Mouse (Mus musculus): ENCODE data around the gene Ddx39b. TPM values are rescaled to one million over a fixed set of nuclear protein-coding genes. Genes with fewer than 3 reads are reported as not detected.

Gene Ddx39b
- polyA plus RNA-seq, 1 experiment from 2014 or later, result 339 TPM

GRCm38 (mm10) chr17:35247144-35247543 lies 5.6 kb downstream of the Ddx39b start:
- H3K9ac ChIP-seq (ENCODE audit: low read depth, low read length), result no peak overlapping the region
- H3K27ac ChIP-seq (ENCODE audit: low read length), result no peak overlapping the region
- no peaks in the 10 kb centered on the region for H3K9me3 ChIP-seq (replicated peaks; ENCODE audit: control insufficient read depth, low read length, poor library complexity, severe bottlenecking)
- peaks cover 23% of the 10 kb centered on the region for H3K4me1 ChIP-seq (ENCODE audit: control insufficient read depth, insufficient read depth, low read length)
- WGBS, result 84% methylated on average over 7 of the region's 7 CpGs
- no peak overlapping the region for H3K4me3 ChIP-seq (ENCODE audit: low read depth, low read length)
- peaks cover 57% of the 10 kb centered on the region for H3K36me3 ChIP-seq (ENCODE audit: control insufficient read depth, insufficient read depth, low read length)
- no peak overlapping the region for H3K4me2 ChIP-seq (ENCODE audit: low read length)
- no peaks in the 10 kb centered on the region for H3K27me3 ChIP-seq (ENCODE audit: control insufficient read depth, insufficient read depth, low read depth, low read length)
- no peak for ATAC-seq

- H3K4me1 ChIP-seq (ENCODE audit: control insufficient read depth, insufficient read depth, low read length), result peaks cover 17% of the 10 kb centered on the region
- peaks cover 71% of the 10 kb centered on the region for H3K36me3 ChIP-seq (ENCODE audit: control insufficient read depth, insufficient read depth, low read length)
- no peak overlapping the region for H3K4me3 ChIP-seq (ENCODE audit: low read depth, low read length)
- no peaks in the 10 kb centered on the region for H3K27me3 ChIP-seq (ENCODE audit: control insufficient read depth, insufficient read depth, low read depth, low read length)
- no peak for ATAC-seq
- H3K27ac ChIP-seq (ENCODE audit: low read length), result no peak overlapping the region
- no peak overlapping the region for H3K9ac ChIP-seq (ENCODE audit: low read depth, low read length)
- 90% methylated on average over 14 of the region's 14 CpGs for WGBS
- H3K9me3 ChIP-seq (replicated peaks; ENCODE audit: control insufficient read depth, low read length, poor library complexity, severe bottlenecking), result no peaks in the 10 kb centered on the region
- H3K4me2 ChIP-seq (ENCODE audit: low read length), result no peak overlapping the region
These were observed 7.4 kb downstream of the Ddx39b start for GRCm38 (mm10) chr17:35248986-35249385.

DNA sequence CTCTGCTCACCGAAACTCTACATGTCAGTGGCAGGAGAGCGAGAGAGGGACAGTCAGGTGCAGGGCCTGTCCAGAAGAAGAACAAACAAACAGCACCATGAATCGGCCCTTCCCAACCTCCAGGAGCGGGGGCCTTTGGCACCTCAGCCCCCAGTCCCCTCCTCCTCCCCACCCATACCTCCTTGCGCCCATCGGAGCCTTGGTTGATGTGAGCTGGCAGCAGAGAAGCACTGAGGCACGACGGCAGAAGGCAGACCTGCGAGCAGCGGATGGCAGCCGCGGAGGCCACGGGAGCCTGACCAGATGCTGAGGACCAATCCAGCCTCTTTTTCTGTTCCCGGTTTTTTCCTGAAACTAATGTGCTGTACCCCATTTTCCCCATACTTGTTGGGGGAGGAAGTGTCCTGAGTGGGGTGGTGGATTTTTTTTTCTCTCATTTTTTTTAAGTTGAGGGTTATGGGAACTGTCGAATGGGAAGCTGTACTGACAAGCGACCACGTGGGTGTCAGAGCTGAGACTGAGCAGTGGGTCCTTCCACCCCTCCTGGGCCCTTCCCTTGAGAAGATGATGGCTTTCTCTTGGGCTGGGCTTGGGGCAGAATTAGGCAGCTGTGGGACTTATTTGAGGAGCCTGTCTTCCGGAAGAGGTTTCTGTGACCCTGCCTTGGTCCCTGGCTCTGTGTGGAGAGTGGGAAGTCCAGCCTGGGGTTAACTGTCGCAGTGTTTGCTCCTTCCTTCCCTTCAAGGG lies 8.1 kb downstream of the Ddx39b start:
- Histone ChIP-seq H3K4me2 (ENCODE audit: low read length) (no peak overlapping the region), H3K9me3 (replicated peaks; ENCODE audit: control insufficient read depth, low read length, poor library complexity, severe bottlenecking) (no peaks in the 10 kb centered on the region), H3K4me1 (ENCODE audit: control insufficient read depth, insufficient read depth, low read length) (peaks cover 11% of the 10 kb centered on the region), H3K4me3 (ENCODE audit: low read depth, low read length) (no peak overlapping the region), H3K27ac (ENCODE audit: low read length) (no peak overlapping the region), H3K36me3 (ENCODE audit: control insufficient read depth, insufficient read depth, low read length) (peaks cover 70% of the 10 kb centered on the region), H3K9ac (ENCODE audit: low read depth, low read length) (no peak overlapping the region), H3K27me3 (ENCODE audit: control insufficient read depth, insufficient read depth, low read depth, low read length) (no peaks in the 10 kb centered on the region)
- no peak for ATAC-seq
- 84% methylated on average over 19 of the region's 19 CpGs for WGBS

DNA sequence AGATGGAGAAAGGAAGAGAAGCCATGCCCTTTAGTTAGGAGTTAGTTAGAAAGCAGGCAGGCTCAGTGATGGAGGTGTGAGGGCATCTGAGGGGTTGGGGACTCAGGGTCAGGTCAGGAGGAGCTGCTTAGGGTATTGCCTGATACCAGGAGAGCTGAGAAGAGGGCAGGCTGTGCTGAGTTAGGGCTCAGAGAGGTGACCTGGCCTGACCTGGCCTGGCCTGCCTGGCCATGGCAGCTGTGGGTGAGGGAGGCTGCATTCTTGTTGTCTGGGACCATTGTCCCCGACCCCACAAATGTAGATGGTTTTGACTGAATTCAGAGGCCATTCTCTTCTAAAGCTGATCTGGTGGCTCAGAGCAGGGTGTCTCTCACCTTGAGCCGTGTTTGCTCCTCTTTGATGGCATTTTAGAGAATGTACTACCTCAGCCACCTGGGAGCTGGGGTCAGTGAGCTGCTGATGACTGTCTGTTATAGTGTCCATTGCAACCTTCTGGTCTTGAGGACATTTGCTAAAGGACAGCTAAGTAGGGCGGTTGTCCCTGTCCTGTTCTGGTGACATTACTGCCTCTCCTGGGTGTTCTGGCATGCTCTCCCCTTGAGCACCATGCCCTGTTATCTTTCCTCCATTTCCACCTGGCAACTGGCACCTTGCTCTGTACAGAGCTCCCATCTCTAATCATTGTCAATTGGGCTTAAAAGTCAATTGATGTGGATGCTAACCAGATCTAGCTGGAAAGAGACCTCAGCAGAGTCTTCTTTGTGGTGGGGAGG lies 9.0 kb downstream of the Ddx39b start:
- WGBS, result 84% methylated on average over 3 of the region's 3 CpGs
- no peak overlapping the region for H3K4me2 ChIP-seq (ENCODE audit: low read length)
- no peak for ATAC-seq

GRCm38 (mm10) chr17:35251162-35251719 lies 9.7 kb downstream of the Ddx39b start:
- ATAC-seq, result no peak
- no peaks in the 10 kb centered on the region for H3K4me1 ChIP-seq (ENCODE audit: control insufficient read depth, insufficient read depth, low read length)
- H3K4me3 ChIP-seq (ENCODE audit: low read depth, low read length), result no peak overlapping the region
- H3K27me3 ChIP-seq (ENCODE audit: control insufficient read depth, insufficient read depth, low read depth, low read length), result no peaks in the 10 kb centered on the region
- no peaks in the 10 kb centered on the region for H3K9me3 ChIP-seq (replicated peaks; ENCODE audit: control insufficient read depth, low read length, poor library complexity, severe bottlenecking)
- H3K36me3 ChIP-seq (ENCODE audit: control insufficient read depth, insufficient read depth, low read length), result peaks cover 61% of the 10 kb centered on the region
- 80% methylated on average over 15 of the region's 15 CpGs for WGBS
- H3K4me2 ChIP-seq (ENCODE audit: low read length), result no peak overlapping the region
- H3K27ac ChIP-seq (ENCODE audit: low read length), result no peak overlapping the region
- H3K9ac ChIP-seq (ENCODE audit: low read depth, low read length), result no peak overlapping the region

More for the DNA sequence above, 9.0 kb downstream of the Ddx39b start:
- Histone ChIP-seq H3K27me3 (ENCODE audit: control insufficient read depth, insufficient read depth, low read depth, low read length) (no peaks in the 10 kb centered on the region), H3K9me3 (replicated peaks; ENCODE audit: control insufficient read depth, low read length, poor library complexity, severe bottlenecking) (no peaks in the 10 kb centered on the region), H3K4me1 (ENCODE audit: control insufficient read depth, insufficient read depth, low read length) (peaks cover 2% of the 10 kb centered on the region), H3K27ac (ENCODE audit: low read length) (no peak overlapping the region), H3K36me3 (ENCODE audit: control insufficient read depth, insufficient read depth, low read length) (peaks cover 64% of the 10 kb centered on the region), H3K9ac (ENCODE audit: low read depth, low read length) (no peak overlapping the region), H3K4me3 (ENCODE audit: low read depth, low read length) (no peak overlapping the region)

DNA sequence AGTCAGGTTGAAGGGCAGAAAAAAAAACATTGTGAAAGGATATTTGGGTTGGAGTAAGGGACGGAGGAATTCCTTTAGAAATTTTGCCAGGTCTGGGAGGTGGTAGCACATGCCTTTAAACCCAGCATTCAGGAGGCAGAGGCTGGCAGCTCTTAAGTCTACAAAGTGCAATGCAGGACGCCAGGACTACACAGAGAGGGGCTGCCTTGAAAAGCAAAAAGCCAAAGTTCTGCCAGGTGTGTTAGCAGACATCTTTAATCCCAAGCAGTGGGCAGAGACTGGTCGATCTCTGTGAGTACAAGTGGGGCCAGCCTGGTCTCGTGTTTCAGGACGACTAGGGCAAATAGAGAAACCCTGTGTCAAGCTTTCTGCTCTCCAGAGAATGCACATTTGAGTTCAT lies 10.4 kb downstream of the Ddx39b start:
- Histone ChIP-seq H3K27me3 (ENCODE audit: control insufficient read depth, insufficient read depth, low read depth, low read length) (no peaks in the 10 kb centered on the region), H3K36me3 (ENCODE audit: control insufficient read depth, insufficient read depth, low read length) (peaks cover 54% of the 10 kb centered on the region), H3K9me3 (replicated peaks; ENCODE audit: control insufficient read depth, low read length, poor library complexity, severe bottlenecking) (no peaks in the 10 kb centered on the region), H3K9ac (ENCODE audit: low read depth, low read length) (no peak overlapping the region), H3K4me2 (ENCODE audit: low read length) (no peak overlapping the region), H3K4me3 (ENCODE audit: low read depth, low read length) (no peak overlapping the region), H3K4me1 (ENCODE audit: control insufficient read depth, insufficient read depth, low read length) (no peaks in the 10 kb centered on the region), H3K27ac (ENCODE audit: low read length) (no peak overlapping the region)
- ATAC-seq, result no peak
- 80% methylated on average over 5 of the region's 5 CpGs for WGBS

GRCm38 (mm10) chr17:35252619-35253292 lies 11.2 kb downstream of the Ddx39b start:
- 0 out of 2 replicates have a peak, but pooled peaks have one; percentile 2 for ATAC-seq
- no peaks in the 10 kb centered on the region for H3K9me3 ChIP-seq (replicated peaks; ENCODE audit: control insufficient read depth, low read length, poor library complexity, severe bottlenecking)
- 85% methylated on average over 18 of the region's 18 CpGs for WGBS
- no peaks in the 10 kb centered on the region for H3K4me1 ChIP-seq (ENCODE audit: control insufficient read depth, insufficient read depth, low read length)
- no peak overlapping the region for H3K4me2 ChIP-seq (ENCODE audit: low read length)
- H3K4me3 ChIP-seq (ENCODE audit: low read depth, low read length), result no peak overlapping the region
- no peak overlapping the region for H3K27ac ChIP-seq (ENCODE audit: low read length)
- H3K27me3 ChIP-seq (ENCODE audit: control insufficient read depth, insufficient read depth, low read depth, low read length), result no peaks in the 10 kb centered on the region
- H3K36me3 ChIP-seq (ENCODE audit: control insufficient read depth, insufficient read depth, low read length), result peaks cover 46% of the 10 kb centered on the region
- H3K9ac ChIP-seq (ENCODE audit: low read depth, low read length), result no peak overlapping the region

GRCm38 (mm10) chr17:35253293-35254093 lies 11.9 kb downstream of the Ddx39b start:
- 84% methylated on average over 32 of the region's 32 CpGs for WGBS
- H3K36me3 ChIP-seq (ENCODE audit: control insufficient read depth, insufficient read depth, low read length), result peaks cover 43% of the 10 kb centered on the region
- 0 out of 2 replicates have a peak, but pooled peaks have one; percentile 11 for ATAC-seq

More at GRCm38 (mm10) chr17:35253293-35254093, 11.9 kb downstream of the Ddx39b start:
- Histone ChIP-seq H3K9me3 (replicated peaks; ENCODE audit: control insufficient read depth, low read length, poor library complexity, severe bottlenecking) (no peaks in the 10 kb centered on the region), H3K27ac (ENCODE audit: low read length) (no peak overlapping the region), H3K4me1 (ENCODE audit: control insufficient read depth, insufficient read depth, low read length) (no peaks in the 10 kb centered on the region), H3K4me3 (ENCODE audit: low read depth, low read length) (no peak overlapping the region), H3K9ac (ENCODE audit: low read depth, low read length) (no peak overlapping the region), H3K4me2 (ENCODE audit: low read length) (no peak overlapping the region), H3K27me3 (ENCODE audit: control insufficient read depth, insufficient read depth, low read depth, low read length) (no peaks in the 10 kb centered on the region)

Data from midbrain, embryonic 16.5 days (tissue).